Mouse (Mus musculus): Measurements from ENCODE around the gene Dnah14. TPM values are rescaled to one million over a fixed set of nuclear protein-coding genes. Genes with fewer than 3 reads are reported as not detected.

Gene Dnah14
- polyA plus RNA-seq (2012; rRNA removed), result 2.0 and 4.7 TPM in 2 replicates

DNA sequence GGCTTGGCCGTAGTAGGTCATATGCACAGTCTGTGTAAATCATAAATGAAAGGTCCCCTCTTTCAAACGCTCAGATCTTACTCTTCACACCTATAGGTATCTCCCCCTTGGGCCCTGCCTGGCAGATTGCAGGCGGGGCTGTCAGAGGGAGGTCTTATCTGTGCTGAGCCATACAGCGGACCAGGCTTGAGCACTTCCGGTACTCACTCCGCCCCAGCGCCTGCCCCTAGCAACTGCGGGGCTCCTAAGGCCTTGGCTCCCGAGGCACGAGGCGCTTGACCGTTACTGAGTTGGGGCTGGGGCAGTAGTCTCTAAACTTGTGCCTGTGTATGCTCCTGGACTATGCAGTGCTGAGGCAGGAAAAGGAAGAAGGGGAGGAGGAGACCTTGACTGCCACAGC is at the start of gene Dnah14:
Dnah14 (plus strand) TSS at position 238 of the 400 bp plus-strand sequence.
- DNase-seq (ENCODE audit: low read depth), result no peak

DNA sequence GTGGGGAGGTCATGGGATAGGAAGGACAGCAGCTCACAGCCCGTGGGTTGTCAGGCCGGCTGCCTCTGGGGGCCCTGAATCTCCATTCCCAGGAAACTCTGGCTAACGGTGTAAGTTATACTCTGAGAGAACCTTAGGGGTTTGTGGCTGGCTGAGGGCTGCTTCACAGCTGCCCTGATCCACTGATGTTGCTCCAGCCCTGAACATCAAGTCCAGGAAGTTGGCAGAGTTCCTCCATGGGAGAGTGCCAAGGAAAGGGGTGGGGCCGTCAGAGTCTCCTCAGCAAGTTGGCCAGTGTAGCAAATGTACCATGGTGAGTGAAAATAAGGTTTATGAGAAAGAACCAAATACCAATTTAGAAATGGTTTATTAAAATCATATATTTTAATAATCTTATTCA is 47.0 kb upstream of the Dnah14 start:
- DNase-seq (ENCODE audit: low read depth), result no peak

DNA sequence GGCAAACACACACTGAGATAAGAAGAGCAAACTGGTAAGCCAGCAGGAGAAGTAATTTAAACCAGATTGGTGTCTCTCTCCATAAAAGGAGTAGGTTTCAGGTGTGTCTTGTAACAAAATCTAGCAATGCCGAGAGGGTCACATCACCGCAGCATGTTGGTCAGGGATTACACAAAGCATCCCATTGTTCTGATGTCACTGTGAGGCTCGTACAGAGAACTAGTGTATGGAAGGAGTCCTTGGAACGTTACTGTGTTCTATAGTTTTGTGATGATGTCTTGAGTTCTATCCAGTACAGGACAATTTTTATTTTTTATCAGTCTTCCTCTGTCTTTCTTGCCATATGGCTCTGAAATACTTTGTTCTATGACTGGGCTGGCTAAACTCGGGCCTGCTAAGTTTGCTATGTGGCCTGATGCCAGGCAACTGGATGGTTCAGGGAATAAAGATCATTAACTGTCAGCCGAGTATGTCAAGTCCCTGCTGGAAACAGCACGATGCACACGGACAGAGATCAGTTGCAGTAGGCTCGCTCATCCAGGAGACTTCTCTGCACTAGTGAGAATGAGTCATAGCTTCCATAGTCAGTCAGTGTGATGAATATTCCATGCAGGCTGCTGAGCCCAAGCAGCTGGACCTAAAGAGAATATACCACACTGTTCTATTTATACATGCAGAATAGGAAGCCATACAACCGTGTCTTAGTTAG is 41.0 kb upstream of the Dnah14 start:
- DNase-seq (ENCODE audit: low read depth), result no peak

DNA sequence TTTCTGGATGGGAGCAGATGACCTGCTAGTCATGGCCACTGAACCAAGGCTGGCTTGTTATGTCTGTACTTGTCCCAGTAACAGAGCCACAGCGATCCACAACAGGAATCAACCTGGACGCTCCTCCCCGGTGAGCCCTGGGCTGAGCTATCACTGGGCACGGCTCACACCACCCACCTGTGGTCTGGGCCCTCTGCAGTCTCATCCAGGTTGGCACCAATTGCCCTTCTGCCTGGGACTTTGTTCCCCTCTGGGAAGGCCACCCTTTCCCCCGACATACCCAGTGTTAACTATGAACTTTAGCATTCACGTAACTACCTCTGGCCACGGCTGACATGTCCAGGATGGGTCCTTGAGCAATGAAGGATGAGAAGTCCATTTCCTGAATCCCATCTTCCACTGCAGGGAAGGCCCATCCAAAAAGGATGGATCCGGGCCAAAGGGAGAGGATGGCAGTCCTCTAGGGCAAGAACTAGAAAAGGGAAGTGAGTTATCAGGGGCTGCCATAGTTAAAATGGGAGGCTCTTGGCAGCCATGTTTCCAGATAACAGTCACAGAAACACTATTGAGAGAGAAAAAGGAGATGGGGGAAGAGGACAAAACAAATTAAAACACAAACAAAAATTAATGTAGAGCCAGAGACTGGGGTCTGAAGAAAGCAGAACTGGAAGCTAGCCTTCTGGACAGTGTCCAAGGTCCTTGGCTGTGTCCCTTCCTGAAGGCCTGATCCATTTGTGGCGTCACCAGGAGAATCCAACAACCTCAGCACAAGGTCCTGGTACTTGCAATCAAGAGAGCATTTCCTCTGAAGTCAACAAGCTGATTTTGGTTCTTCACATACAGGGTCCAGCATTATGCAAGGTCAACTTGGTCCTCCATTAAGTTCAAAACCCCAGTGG is 38.5 kb upstream of the Dnah14 start:
- DNase-seq (ENCODE audit: low read depth), result no peak

DNA sequence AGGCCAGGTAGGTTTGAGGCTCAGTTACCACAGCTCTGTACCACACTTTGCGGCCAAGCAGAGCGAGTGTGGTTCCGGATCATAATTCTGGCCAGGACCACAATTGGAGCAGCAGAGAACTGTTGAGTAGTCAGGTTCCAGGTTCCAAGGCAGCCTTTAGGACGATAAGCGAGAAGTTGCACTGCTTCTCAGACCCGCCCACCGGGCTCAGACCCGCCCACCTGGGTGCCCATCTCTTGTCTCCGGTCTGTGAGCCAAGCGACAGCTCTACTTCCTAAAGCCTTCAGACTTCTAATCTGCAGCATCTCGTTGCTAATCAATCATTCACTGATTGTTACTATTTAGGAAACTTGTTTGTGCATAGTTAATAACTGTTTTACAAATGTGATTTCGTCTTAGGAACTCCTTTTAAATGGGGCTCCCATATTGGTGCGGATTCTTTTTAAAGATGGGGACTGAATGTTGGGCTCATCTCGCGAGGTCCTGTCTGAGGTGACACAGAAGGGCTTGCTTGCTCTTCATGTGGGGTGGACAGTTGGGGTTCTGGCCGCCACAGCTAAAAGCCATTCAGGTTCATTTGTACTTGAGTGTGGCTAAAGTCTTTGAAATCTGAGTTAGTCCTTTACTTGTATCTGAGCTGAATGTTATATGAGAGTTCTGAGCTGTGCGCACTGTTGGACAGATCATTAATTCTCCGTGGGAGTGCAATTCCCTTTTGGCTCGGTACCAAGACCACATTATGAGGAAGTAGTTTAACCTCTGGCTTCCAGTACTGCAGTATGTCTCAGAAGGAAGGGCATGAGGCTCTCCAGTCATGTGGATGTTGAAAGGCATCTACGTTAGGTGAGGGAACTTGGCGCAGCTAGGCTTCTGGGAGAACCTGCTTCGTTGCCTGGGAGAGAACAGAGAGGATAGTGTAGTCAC is 36.3 kb upstream of the Dnah14 start:
- DNase-seq (ENCODE audit: low read depth), result no peak

DNA sequence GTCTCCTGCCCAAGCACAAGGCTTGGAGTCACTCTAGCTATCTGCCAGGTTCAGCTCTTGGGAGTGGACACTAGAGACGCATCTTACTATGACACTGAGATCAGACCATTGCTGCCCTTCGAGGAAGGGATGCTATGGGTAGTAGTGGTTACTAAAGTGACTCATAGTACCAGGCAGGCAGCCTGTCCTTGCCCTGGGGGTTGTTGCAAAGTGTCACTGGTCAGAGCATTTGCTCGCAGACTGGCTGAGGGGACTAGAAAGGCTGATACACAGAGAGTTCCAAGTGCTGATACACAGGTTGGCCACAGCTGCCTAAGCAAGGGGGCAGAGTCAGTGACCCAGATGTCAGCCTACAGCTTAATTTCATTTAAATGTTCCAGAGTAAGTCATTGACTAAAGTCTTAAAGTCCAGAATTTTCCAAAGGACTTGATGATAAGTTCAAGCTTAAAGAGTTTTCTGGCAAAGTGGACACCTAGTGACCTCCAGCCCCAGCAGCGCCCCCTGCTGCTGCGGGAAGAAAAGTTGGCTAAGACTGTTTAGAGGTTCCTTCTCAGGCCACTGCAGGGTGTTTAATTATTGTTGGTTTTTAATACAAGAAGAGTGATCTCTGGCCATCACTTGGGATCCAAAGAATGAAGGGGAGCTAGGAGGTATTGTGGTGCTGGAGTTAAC is 32.5 kb upstream of the Dnah14 start:
- no peak for DNase-seq (ENCODE audit: low read depth)

DNA sequence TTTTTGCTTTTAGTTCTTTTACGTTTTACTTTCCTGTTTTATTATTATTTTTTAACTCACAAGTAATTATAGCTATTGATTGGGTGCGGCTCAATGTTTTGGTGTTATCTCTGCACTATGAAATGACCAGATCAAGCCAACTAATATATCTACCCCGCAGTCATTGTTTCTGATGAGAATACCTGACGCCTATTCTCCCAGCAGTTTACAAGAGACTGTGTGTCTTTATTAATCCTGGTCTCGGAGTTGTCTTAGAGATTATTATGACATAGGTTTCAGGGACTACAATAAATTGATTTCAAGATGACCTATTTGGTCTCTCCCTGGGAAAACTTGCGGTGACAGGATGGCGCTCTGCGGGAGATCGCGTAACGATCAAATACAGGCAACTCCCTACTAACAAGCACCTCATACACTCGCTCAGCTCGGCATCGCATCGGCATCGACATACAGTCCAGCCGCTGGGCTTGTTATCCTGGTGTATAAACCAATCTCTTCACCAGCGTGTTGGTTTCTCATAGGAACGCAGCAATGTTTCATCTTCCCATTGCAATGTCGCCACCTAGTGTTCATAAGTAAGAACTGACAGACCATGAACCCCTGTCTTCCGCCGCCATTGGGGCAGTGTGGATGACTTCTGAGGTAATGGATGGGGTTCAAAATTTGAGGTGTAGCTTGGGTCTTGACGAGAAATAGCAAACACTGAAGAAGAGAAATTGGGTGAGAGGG is 31.2 kb upstream of the Dnah14 start:
- no peak for DNase-seq (ENCODE audit: low read depth)

DNA sequence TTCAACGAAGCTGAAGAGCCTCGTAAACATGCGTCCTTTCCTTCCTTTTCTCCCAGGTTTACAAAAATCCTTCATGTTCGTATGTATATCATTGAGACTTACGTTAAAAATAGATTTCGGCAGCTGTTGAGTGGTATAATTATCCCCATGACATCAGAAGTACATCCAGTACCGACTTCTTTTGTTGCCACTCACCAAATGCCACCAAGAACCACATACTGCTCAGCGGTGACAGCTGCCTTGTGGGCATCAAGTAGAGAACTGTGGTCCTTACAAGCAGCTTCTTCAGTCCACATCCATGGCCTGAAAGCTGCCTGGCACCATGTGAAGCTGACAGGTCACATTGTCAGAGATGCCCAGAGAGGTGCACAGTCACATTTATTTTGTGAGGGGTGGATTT is 26.4 kb upstream of the Dnah14 start:
- DNase-seq (ENCODE audit: low read depth), result no peak

DNA sequence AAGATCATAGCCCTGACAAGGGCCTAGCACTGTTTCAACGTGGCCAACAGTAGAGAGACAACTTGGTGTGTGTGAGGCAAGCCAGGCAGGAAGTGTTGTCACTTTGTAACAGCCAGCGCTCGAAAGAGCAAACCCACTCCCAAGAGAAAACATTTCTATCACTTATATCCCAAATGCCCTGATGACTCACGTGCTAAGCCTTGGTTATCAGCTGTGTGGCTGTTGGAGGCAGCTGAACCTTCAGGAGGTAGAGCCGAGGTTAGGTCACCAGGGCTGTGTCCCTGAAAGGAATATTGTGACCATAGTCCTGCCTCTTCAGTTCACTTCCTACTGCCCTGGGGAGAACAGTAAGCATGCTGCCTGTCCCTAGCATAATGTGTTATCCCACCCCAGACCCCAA is 25.5 kb upstream of the Dnah14 start:
- DNase-seq (ENCODE audit: low read depth), result no peak

DNA sequence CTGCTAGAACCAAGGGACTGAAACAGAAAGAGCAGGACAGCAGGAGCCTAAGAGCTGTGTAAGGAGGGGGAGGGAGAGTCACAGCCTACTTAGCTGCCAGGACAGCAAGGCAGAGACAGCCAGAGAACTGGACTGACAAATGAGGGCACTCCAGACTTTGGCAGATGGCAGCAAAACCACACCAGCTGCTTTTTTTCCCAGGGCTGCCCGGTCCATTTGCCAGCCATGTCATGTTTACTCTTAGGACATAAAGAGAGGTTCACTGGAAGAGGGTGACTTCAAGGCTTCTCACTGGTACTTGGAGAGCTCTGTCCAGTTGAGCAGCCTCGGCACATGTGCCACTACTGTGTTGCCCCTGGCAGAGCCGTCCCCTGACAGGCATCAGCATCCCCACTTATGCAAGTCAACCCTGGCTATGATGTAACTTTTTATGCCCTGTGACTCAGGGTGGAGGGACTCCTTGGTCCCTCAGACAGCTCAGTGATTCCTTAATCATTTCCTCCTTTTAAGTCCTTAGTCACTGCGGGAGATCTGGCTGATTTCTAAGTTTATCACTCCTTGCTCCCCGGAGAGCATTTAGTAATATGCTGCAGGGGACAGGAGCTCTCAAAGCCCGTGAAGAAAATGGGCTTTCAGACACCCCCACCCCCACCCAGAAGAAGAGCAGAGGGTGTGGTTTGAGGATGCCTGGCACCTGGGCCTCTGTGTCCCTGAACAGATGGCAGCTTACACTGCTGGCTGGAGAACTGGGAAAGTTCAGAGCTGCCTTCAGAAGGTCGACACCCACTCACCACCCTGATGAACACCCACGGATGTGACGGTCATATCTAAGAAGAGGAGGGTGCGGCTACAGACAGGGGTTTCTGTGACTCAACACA is 23.6 kb upstream of the Dnah14 start:
- no peak for DNase-seq (ENCODE audit: low read depth)

DNA sequence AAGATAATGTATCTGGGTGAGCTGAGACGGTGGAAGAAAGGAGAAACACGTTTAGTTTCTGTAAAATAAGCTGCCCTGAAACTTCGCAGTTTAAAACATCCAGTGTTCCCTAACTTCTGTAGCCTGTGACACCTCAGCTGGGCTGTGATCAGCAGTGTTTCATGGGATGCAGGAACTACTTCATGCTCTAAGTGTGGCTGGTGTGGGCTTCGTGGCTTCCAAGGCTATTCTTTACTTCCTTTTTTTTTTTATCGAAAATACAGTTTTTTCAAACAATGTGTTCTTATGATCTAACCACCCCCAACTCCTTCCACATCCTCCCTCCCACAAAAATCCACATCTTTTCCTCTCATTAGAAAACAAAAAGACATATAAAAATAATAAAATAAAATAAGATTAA is 20.9 kb upstream of the Dnah14 start:
- DNase-seq (ENCODE audit: low read depth), result no peak

DNA sequence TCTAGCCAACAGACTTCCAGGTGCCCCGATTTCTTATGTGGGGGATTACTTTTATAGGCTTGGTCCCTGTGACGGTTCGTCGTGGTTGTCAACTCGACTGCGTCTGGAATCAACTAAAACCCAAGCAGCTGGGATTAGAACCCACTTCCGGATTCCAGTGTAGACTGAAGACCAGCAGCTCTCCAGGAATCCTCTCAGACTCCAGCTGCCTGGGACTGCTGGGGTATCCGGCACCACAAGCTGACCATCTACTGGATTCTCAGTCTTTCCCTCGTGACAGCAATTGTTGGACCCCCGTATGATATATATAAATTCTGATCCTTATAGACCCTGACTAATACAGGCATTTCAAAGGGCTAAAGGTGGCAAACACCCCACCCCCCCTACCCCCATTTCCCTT is 16.7 kb upstream of the Dnah14 start:
- DNase-seq (ENCODE audit: low read depth), result no peak

DNA sequence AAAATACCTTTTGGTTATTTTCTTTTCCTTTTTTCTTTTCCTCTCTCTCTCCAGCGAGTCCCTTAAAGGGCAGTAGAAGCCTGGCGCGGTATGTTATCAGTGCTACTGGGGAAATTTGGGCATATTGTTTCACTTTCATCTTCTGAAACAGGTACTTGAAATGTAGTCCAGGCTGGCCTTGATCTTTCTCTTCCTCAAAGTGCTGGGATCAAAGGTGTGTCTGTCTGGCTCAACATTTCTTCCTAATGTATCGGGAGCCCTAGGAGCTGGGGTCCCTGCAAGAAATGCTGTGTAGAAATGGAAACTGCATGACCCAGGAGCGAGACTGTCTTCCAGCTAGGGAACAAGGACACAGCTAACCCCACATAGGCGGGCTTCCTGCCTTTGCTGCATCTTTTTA is 16.0 kb upstream of the Dnah14 start:
- no peak for DNase-seq (ENCODE audit: low read depth)

DNA sequence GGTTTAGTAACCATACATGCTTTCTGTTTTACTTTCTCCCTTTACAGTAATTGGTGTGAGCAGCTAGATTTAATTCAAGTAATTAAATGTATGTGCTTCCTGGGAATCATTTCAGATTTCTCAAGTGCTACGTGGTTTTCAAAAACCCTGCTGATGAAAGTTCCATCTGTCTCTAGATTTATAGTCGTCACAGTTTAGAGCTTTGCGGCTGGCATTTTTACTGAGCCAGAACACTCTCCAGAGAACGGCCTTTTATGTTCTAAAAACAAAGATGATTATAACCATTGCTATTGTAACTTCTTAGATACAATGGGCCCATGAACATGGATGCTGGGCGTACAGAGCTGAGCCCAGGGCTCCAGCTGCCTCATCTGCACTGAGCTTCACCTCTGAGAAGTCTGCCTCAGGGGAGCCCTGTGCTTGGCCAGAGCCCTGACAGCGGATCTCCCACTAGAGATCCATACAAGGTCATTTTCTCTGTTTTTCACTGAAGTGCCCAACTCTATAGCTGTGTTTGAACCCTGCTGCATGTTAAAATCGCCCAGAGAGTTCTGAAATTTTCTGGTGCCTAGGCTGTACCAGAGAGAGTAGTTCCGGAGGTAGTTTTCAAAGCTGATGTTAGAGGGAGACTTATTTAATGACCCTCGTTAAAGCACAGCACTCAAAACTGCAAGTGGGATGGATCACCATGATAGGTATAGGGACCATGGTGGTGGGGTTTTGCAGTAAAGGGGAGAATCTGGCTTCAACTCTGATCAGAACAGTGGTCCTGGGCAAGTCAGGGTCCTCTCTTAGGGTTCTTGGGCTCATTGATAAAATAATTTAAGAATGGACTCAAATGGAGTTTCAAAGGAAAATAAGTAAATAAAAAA is 15.2 kb upstream of the Dnah14 start:
- DNase-seq (ENCODE audit: low read depth), result no peak

DNA sequence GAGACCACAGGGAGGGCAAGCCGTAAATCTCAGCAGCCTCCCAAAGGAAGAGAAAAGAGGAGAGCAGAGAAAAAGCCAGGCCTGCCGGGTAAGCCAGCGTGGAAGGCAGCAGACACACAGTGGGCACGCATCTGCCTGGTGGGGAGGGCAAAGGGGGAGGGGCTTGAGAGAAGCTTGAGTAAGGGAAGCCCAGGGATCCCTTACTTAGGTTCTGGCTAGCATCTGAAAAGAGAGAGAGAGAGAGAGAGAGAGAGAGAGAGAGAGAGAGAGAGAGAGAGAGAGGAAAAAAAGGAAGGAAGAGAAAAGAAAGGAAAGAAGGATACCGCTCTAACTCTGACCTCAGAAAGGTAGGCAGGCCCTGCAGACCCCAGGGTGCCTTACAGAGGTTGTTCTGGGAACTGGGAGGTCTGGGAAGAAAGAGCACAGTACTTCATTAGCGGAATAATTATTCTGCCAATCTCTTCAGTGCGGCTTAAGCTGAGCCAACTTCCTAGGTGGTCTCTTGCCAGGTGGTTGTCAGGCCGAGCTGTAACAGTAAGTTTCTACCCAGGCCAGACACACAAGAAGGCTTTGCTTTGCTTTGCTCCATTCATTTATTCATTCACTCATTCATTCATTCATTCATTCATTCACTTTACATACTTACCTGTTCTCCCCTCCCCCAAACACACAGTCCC is 14.5 kb upstream of the Dnah14 start:
- DNase-seq (ENCODE audit: low read depth), result no peak

DNA sequence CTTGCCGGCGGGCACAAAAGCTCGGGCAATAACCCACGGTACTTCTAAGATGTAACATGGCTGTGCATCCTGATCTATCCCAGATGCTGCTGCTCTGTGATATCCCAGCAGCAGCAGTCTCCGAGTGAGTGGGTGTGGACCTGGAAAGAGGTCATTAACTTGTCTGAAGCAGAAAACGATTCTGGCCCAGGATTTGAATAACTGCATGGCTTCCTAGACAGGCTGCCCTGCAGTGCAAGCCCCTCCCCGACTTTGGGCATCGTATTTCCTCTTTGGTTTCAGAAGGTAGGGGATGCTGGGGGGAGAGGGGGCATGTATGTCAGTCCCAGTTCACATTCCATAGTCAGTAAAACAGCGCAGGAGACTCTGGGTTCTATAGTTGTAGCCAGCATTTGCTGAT is 6.9 kb upstream of the Dnah14 start:
- no peak for DNase-seq (ENCODE audit: low read depth)

DNA sequence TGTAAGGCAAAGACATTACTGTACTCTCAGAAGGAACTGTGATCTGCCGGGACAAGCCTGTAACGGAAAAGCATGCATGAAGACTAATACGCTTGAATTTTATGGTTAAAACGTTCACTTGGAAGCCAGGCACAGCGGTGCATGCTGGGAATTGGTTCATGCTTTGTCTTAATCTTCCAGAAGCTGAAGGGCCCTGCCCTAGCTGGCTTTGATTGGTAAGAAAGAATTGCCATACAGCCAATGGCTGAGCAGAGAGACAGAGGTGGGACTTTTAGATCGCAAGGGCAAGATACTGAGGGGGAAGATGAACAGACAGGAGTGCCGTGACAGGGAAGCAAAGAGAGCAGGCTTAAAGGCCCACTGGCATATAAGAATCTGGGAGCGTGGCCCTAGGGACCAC is 6.8 kb downstream of the Dnah14 start:
- no peak for DNase-seq (ENCODE audit: low read depth)

DNA sequence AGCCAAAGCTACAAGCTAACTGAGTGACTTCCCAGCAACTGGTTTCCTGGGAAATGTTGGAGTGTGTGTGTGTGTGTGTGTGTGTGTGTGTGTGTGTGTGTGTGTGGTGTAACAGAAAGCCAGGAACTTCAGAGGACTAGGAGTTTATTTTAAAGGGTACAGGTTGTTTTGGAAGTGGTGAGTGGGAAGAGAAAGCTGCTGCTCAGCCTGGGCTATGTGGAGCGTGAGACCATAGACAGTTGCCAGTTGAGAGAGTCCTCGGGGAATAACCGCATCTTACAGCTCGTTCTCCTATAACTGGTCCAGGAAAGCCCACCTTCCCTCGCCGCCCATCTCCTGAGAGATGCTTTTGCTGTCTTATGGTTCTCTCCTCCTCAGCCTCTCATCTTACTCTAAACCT is 12.8 kb downstream of the Dnah14 start:
- DNase-seq (ENCODE audit: low read depth), result no peak

Data from gonadal fat pad, adult 2 months (tissue).